Mouse (Mus musculus) left cerebral cortex, adult 18-20 months (tissue): ENCODE measurements around the gene Mef2c. TPM values are rescaled to one million over a fixed set of nuclear protein-coding genes. Genes with fewer than 3 reads are reported as not detected.

Experiments
- DNase-seq, 2 experiments: peaks; one replicate each; pipeline ENCODE4 v3.0.0; 2021 to 2022; ENCODE audit warnings: low spot score in 2 of 2, mixed read lengths in 1 of 2
- total RNA-seq, 2 experiments: library from RNA; stranded (reverse); gene quantifications; 2 replicates each; pipeline ENCODE4 v1.2.3; 2021

The Mef2c gene
- total RNA-seq, 2 experiments from 2014 or later: 551 to 618 TPM

- no peak for DNase-seq
Observed at GRCm38 (mm10) chr13:83607883-83608581, 104.2 kb downstream of the Mef2c start.

DNA sequence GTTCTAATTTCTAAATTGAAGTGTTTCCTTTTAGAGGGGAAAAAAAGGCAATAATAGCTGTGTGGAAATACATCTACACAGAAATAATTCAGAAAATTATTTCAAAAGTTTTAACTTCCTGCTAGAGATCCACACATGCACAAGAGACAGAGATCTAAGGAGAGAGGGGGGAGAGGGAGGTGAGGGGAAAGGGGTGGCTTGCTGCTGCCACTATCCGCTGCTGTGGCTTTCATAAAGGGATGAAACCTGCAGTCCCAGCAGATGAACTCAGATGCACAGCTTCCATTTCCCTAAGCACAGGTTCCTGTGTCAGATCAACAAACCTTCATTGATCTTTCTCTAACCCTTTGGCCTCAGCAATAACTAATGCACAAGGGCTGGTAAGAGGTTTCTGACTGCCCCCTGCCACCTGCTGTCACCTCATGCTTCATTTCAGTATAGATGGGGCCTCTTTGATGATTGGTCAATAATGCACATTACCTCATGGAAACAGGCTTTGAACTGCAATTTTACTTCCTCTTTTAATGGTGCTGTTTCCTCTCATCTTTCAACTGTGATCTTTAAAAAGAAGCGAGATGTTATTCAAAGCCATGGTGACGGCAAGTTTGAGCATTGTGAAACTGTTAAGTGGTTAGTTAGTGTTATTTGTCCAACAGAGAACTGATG lies 105.2 kb downstream of the Mef2c start:
- DNase-seq: no peak

DNA sequence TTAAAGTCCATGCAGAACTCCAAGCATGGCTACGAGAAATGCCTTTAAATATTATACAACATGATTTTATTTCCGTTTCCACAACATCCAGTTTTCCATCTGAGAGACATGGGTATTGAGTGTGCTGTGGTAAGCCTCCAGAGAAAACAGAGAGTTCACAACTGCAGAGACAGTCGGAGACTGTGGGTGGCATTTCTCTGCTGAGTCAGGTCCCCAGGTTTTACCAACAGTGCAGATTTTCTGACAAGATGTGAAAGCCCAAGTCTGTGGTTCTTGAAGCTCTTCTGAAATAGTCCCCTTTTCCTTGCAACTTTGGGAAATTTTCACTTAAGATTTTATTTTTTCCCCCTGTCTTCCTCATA lies 105.7 kb downstream of the Mef2c start:
- DNase-seq: peak; percentile 43 to 67

DNA sequence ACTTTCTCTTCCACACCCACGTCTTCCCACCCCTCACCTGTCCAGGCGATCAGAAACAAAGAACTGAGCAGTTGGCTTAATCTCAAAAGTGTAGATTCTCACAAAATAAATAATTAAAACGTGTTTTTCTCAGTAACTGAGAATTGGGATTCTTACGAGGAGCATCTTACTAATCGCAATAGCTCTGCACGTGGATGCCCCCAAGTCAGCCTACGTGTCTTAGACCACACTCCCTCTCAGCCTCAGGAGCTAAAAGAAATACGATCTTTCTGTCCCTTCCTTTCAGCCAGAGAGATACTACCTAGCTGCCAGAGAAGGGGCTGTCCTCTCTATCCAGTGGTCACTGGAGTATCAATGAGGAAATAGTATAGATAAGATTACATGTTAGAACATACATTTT lies 106.3 kb downstream of the Mef2c start:
- no peak for DNase-seq

- DNase-seq: no peak
Observed at GRCm38 (mm10) chr13:83612195-83612594, 108.4 kb downstream of the Mef2c start.

DNA sequence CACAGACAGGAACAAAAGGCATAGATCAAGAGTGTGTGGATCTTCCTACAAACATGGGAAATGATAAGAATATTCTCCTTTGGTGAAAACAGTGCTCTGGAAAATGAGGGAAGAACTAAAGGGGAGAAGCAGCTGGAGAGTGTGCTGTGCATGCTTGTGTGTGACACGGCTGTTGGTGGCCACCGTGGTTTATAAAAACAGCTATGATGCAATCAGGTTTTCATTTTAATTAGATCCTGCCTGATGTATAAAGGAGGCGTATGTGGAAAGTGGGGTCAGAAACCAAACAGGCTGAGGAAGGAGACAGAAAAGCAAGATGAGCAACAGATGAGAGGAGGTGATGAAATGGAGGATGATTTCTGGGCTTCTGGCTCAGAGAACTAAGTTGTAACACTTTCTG lies 112.0 kb downstream of the Mef2c start:
- no peak for DNase-seq

GRCm38 (mm10) chr13:83624651-83625050 lies 120.8 kb downstream of the Mef2c start:
- DNase-seq: no peak

DNA sequence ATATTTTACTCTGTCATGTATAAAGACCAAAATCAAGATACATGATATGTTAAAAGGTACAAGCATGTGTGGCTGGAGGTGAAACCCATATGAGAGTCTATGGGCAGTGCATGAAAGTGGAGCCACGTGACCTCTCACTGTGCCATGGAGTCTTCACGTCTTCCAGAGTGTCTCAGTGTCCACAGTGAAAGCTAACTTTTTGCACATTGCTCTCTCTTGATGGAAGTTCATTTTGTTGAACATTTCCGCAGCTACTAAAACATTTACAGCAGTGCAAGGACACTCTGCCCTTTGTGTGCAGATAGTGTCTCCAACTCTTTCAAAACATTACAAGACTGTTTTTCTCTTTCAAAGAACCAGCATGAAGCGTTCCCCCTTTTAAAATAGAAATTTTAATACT lies 123.6 kb downstream of the Mef2c start:
- DNase-seq: no peak

DNA sequence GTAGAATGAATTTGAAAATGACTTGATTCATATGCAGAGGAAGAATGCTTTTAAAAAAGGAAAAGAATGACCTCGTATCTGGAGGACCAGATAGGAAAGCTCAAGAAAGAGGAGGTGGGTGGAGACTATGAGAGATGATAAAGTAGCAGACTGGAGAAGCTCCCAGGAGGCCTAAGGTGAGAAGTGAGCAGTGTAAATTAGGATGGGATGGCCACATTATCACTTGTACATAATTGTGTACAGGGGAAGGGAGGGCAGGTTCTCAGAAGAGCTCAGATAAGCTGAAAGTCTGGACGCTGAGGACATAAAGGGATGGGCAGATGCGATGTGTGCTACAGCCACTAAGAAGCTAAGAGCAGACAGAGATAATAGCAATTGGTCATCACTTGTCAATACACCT lies 124.3 kb downstream of the Mef2c start:
- no peak for DNase-seq

- no peak for DNase-seq
Observed at GRCm38 (mm10) chr13:83633155-83633554, 129.3 kb downstream of the Mef2c start.

- DNase-seq: no peak
Observed at GRCm38 (mm10) chr13:83635218-83635617, 131.4 kb downstream of the Mef2c start.

DNA sequence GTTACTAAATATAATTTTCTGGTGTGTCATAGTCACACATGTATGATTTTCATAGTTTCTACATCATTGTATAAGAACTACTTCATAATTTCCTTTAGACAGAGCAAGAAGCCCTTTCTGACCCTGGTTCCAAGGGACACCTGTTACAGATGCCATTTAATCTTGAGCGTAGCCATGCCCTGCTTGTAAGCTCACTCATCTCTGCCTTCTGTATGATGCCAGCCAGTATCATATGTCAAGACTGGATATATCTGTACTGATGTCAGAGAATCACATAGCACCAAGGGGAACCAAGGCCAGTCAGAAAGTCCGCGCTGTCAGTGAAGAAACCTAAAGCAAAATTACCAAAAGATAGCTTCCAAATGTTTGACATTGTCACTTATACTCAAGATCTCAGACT lies 133.8 kb downstream of the Mef2c start:
- DNase-seq: no peak

GRCm38 (mm10) chr13:83638735-83639134 lies 134.9 kb downstream of the Mef2c start:
- no peak for DNase-seq

DNA sequence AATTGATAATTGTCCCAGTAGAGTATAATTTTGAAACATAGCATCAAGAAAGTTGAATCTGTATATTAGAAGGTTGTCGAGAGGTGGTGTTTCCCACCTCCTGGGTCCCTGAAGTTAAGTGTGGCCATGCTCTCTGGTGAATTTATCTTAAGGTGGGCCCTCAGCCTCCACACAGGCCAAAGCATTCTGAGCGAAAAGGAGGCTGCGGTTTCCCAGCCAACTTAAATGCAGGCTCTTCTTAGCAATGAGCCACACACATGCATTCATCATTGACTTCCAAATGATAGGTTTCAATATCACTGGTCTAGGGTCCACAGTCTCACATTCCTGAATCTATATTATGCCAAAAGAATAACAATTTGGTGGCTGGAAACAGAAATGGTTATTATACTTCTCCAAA lies 145.2 kb downstream of the Mef2c start:
- no peak for DNase-seq

- no peak for DNase-seq
Observed at GRCm38 (mm10) chr13:83649795-83650476, 146.1 kb downstream of the Mef2c start.

DNA sequence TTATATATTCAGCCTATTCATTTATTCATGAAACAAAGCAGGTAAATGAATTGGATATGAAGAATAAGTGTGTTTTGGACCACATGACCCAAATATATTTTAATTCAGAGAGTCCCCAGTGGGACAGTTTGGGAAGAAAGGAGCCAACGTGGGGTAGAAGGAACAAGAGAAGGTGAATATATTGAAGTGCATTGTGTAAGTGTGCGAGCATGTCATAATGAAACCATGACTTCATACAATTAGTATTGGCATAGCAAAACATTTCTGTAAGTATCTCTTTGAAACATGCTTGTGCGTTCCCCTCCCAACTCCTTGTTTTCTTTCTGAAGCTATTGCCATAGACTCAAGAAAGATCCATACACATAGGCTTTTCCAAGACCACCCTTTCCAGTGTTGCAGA lies 147.0 kb downstream of the Mef2c start:
- DNase-seq: no peak

- no peak for DNase-seq
Observed at GRCm38 (mm10) chr13:83651941-83652548, 148.2 kb downstream of the Mef2c start.

DNA sequence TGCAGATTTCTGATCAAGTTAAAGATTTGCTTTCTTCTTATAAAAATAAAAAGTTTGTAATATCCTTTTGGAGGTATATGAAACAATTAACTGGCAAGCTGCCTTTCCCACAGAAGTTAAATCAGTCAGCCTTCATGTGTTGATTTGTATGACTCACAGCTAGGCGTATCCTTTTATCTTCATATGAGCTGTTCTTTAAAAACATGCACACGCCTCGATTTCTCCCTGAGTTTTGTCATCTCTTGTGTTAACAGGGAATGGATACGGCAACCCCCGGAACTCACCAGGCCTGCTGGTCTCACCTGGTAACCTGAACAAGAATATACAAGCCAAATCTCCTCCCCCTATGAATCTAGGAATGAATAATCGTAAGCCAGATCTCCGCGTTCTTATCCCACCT lies 148.7 kb downstream of the Mef2c start:
- no peak for DNase-seq

DNA sequence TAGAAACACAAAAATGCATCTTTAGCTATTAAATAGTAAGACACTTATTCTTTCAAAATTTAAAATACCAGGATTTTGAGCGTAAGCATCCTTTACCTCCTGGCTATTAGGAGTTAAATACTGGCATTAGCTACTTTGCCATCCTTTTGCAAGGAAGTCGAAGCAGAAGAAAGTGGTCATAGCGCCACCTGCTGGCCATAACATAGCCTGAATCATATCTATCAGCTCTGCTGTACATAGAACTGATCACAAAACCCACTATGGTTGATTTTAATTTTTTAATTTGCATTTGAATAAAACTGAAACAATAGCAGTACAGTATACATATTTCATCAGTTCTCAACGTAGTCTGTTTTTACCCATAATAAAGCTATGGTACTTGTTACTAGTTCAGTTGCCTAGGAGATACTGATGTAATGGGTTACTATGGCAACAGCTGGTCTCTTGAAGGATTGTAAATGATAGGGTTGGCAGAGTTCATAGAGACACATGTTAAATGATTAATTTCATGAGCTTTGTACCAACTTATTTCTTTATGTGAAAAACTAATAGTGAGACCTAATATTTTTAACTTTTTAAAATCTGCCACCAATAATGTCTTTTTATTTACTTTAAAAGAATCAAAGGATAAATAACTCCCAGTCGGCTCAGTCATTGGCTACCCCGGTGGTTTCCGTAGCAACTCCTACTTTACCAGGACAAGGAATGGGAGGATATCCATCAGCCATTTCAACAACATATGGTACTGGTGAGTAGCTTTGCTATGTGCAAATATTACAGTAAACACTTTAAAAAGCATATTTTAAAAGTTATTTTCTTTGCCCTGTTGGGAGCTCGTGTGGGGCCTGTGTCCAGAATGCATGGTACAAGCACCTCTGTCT lies 151.3 kb downstream of the Mef2c start:
- DNase-seq: peak; percentile 83 to 91

DNA sequence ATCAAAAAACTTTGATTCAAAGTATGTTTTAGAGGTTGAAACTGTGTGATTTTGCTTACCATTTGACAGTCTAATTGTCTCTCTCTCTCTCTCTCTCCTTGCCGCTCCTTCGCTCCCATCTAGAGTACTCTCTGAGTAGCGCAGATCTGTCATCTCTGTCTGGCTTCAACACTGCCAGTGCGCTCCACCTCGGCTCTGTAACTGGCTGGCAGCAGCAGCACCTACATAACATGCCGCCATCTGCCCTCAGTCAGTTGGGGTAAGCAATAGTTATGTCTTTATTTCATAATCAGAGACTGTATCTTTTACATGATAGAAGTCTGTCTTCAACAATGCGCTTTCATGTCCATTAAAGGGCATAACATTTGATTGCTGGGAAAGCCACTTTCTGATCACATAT lies 152.3 kb downstream of the Mef2c start:
- no peak for DNase-seq

GRCm38 (mm10) chr13:83656773-83657172 lies 152.9 kb downstream of the Mef2c start:
- no peak for DNase-seq
